ENCODE assay signal across 35 mouse cellular contexts in genomic region chr5:115007768-115008167, GRCm38 (mm10). TPM values are rescaled to one million over a fixed set of nuclear protein-coding genes. Genes with fewer than 3 reads are reported as not detected.
DNase-seq lines count a peak whose midpoint lies in the region; ATAC-seq and TF ChIP-seq lines count a peak whose summit lies in the region.
"Had no signal": no experiment of that assay in that cellular context is flagged by ENCODE, and none has a peak within 500 bp of the region (broad histone marks: within the 10 kb centered on the region; RNA-seq: fewer than 3 reads in every experiment).

No protein-coding gene starts in this region.

- no peak for ATAC-seq in limb, embryonic 15.5 days (ENCODE audit: insufficient number of reproducible peaks, low FRiP score, low TSS enrichment, low read depth)
- ATAC-seq: CD4-positive, CD25-positive, alpha-beta regulatory T cell, adult 4 months; forebrain, embryonic 15.5 days; hindbrain, postnatal 0 days; intestine, embryonic 16.5 days; midbrain, embryonic 13.5 days; Patski had no signal

- H3K4me1 ChIP-seq in limb, embryonic 15.5 days, result peaks cover 15% of the 10 kb centered on the region
- peaks cover 20% of the 10 kb centered on the region for H3K4me1 ChIP-seq in limb, embryonic 10.5 days
- H3K4me1 ChIP-seq in E14TG2a.4 (replicated peaks; ENCODE audit: low read depth, low read length), result peaks cover 57% of the 10 kb centered on the region
- H3K4me1 ChIP-seq in small intestine, adult 2 months (ENCODE audit: control insufficient read depth, insufficient read depth, insufficient read length, low read length), result peaks cover 16% of the 10 kb centered on the region

- H3K36me3 ChIP-seq in limb, embryonic 15.5 days, result no peaks in the 10 kb centered on the region
- no peaks in the 10 kb centered on the region for H3K36me3 ChIP-seq in limb, embryonic 10.5 days
- no peaks in the 10 kb centered on the region for H3K36me3 ChIP-seq in E14TG2a.4 (ENCODE audit: insufficient read depth, low read length)
- H3K36me3 ChIP-seq in small intestine, adult 2 months (ENCODE audit: control insufficient read depth, insufficient read depth, low read length), result no peaks in the 10 kb centered on the region
- H3K36me3 ChIP-seq: forebrain, embryonic 15.5 days; heart, embryonic 12.5 days; limb, embryonic 12.5 days; midbrain, embryonic 13.5 days; neural tube, embryonic 12.5 days had no signal

- H3K4me2 ChIP-seq in limb, embryonic 15.5 days, result no peak overlapping the region
- H3K4me2 ChIP-seq: forebrain, embryonic 15.5 days; heart, embryonic 12.5 days; limb, embryonic 12.5 days; lung, embryonic 14.5 days; midbrain, embryonic 13.5 days; neural tube, embryonic 12.5 days had no signal

- H3K27me3 ChIP-seq in limb, embryonic 15.5 days, result no peaks in the 10 kb centered on the region
- H3K27me3 ChIP-seq in limb, embryonic 10.5 days (ENCODE audit: low read depth, poor library complexity, severe bottlenecking), result no peaks in the 10 kb centered on the region
- peaks cover 31% of the 10 kb centered on the region for H3K27me3 ChIP-seq in E14TG2a.4 (ENCODE audit: insufficient read depth, low read length)
- H3K27me3 ChIP-seq in small intestine, adult 2 months (ENCODE audit: control insufficient read depth, insufficient read depth, low read length), result no peaks in the 10 kb centered on the region
- H3K27me3 ChIP-seq: forebrain, embryonic 15.5 days; heart, embryonic 12.5 days; limb, embryonic 12.5 days; midbrain, embryonic 13.5 days; neural tube, embryonic 12.5 days; Patski had no signal

- no peak for TF ChIP-seq CTCF in E14TG2a.4 (conservative IDR thresholded peaks at IDR 0.05; ENCODE audit: low read length)
- no peak for TF ChIP-seq CTCF in small intestine, adult 2 months (IDR thresholded peaks at IDR 0.05; ENCODE audit: extremely low read depth, insufficient read length, insufficient replicate concordance, low read depth, low read length)

- WGBS in limb, embryonic 15.5 days, result 70% methylated on average over 5 of the region's 5 CpGs
- 86% methylated on average over 5 of the region's 5 CpGs for WGBS in limb, embryonic 10.5 days
- 38% methylated on average over 5 of the region's 5 CpGs for WGBS in small intestine, adult 2 months

- TF ChIP-seq POLR2A in small intestine, adult 2 months (IDR thresholded peaks at IDR 0.05; ENCODE audit: low read depth, low read length), result no peak

- peak overlapping the region; percentile 80 for H3K27ac ChIP-seq in limb, embryonic 15.5 days
- H3K27ac ChIP-seq in limb, embryonic 10.5 days, result no peak overlapping the region
- H3K27ac ChIP-seq in small intestine, adult 2 months (ENCODE audit: insufficient read depth, low read depth, low read length), result 0 out of 2 replicates have a peak overlapping the region, but pooled peaks have one; percentile 3
- H3K27ac ChIP-seq: forebrain, embryonic 15.5 days; hindbrain, postnatal 0 days; layer of hippocampus, adult 2 months; limb, embryonic 12.5 days; midbrain, embryonic 13.5 days; neural tube, embryonic 12.5 days had no signal

- H3K9ac ChIP-seq in limb, embryonic 15.5 days, result no peak overlapping the region
- H3K9ac ChIP-seq: forebrain, embryonic 15.5 days; heart, embryonic 12.5 days; limb, embryonic 12.5 days; lung, embryonic 14.5 days; midbrain, embryonic 13.5 days; neural tube, embryonic 12.5 days had no signal

- no peaks in the 10 kb centered on the region for H3K9me3 ChIP-seq in limb, embryonic 15.5 days
- H3K9me3 ChIP-seq in limb, embryonic 10.5 days (replicated peaks), result no peaks in the 10 kb centered on the region
- H3K9me3 ChIP-seq in E14TG2a.4 (ENCODE audit: low read length), result no peaks in the 10 kb centered on the region
- H3K9me3 ChIP-seq: forebrain, embryonic 15.5 days; heart, embryonic 12.5 days; limb, embryonic 12.5 days; midbrain, embryonic 13.5 days; neural tube, embryonic 12.5 days had no signal

- no peak overlapping the region for H3K4me3 ChIP-seq in limb, embryonic 15.5 days
- H3K4me3 ChIP-seq in limb, embryonic 10.5 days, result no peak overlapping the region
- H3K4me3 ChIP-seq in E14TG2a.4 (replicated peaks; ENCODE audit: low read length), result 0 out of 2 replicates have a peak overlapping the region, but pooled peaks have one; percentile 3
- H3K4me3 ChIP-seq in small intestine, adult 2 months (ENCODE audit: low read depth, low read length), result no peak overlapping the region
- H3K4me3 ChIP-seq: erythroblast, embryonic 14.5 days; forebrain, embryonic 15.5 days; heart, embryonic 12.5 days; layer of hippocampus, adult 2 months; limb, embryonic 12.5 days; midbrain, embryonic 13.5 days; neural tube, embryonic 12.5 days had no signal

- DNase-seq in limb, embryonic 10.5 days (ENCODE audit: low spot score), result no peak
- DNase-seq in fat pad, adult 2 months (ENCODE audit: extremely low read depth, low read depth, low spot score), result peak; percentile 39
- DNase-seq in gastrocnemius, postnatal 36 days, result no peak
- no peak for DNase-seq in urinary bladder, postnatal 10 days (ENCODE audit: low spot score)
- DNase-seq: adrenal gland, postnatal 36 days; cerebellum, adult 9-11 months; gastrocnemius, postnatal 10 days; heart, adult 18-20 months; heart, postnatal 10 days; kidney, adult 9 months; kidney, postnatal 14 days; lung, embryonic 14.5 days; right cerebral cortex, postnatal 25 days; thymus, adult 18-20 months; thymus, postnatal 36 days had no signal

- intact Hi-C loops in gastrocnemius, postnatal 36 days (cut with DNase I), result no loop called here

RNA-seq across cellular contexts. Expression of gene Sppl3, which starts 3.2 kb away (rescaled TPM):
- 18.6 and 19.9 TPM in 2 replicates for polyA plus RNA-seq in limb, embryonic 15.5 days (2015; fragmentation: Nextera tagmentation; extraction: Ambion mirVana)
- polyA plus RNA-seq in limb, embryonic 10.5 days (2016; fragmentation: Nextera tagmentation; extraction: Ambion mirVana), result 15.2 and 15.3 TPM in 2 replicates
- polyA plus RNA-seq in small intestine, adult 2 months (2012; rRNA removed), result 36.9 and 101 TPM in 2 replicates
- total RNA-seq in gastrocnemius, postnatal 36 days (2021), result 10 to 100 TPM; 19.6 to 21.3 TPM

RNA-seq across cellular contexts. Expression of gene Hnf1a, which starts 36.9 kb away (rescaled TPM):
- not detected in 2 replicates for polyA plus RNA-seq in limb, embryonic 15.5 days (2015; fragmentation: Nextera tagmentation; extraction: Ambion mirVana)
- 0.09 and 0.11 TPM in 2 replicates for polyA plus RNA-seq in limb, embryonic 10.5 days (2016; fragmentation: Nextera tagmentation; extraction: Ambion mirVana)
- polyA plus RNA-seq in small intestine, adult 2 months (2012; rRNA removed), result 24.1 and 46.9 TPM in 2 replicates
- not detected for total RNA-seq in gastrocnemius, postnatal 36 days (2021)
- total RNA-seq: adrenal gland, adult 18-20 months; common myeloid progenitor, adult 5-6 weeks; gastrocnemius, postnatal 10 days; heart, adult 18-20 months; heart, postnatal 10 days; hindbrain, postnatal 0 days; layer of hippocampus, adult 2 months; layer of hippocampus, postnatal 25 days; left cerebral cortex, postnatal 10 days; megakaryocyte progenitor cell, adult 5-6 weeks had no signal
- polyA plus RNA-seq: forebrain, embryonic 15.5 days; hindbrain, embryonic 11.5 days; limb, embryonic 12.5 days; lung, embryonic 14.5 days; midbrain, embryonic 13.5 days had no signal

Comparison
In these comparisons a context has a peak if more than half of its experiments do, and no peak if none do; other contexts are left out.
1. RNA of gene Hnf1a, which starts 36.9 kb away (polyA plus RNA-seq): 24.1 to 46.9 TPM in small intestine, adult 2 months; 0.09 to 0.11 TPM in limb, embryonic 10.5 days and not detected in limb, embryonic 15.5 days; every median in the first group is over 10 times any median in the second.